Mouse (Mus musculus) stomach, postnatal 0 days (tissue): Measurements from ENCODE around the gene Ppp1ca. TPM values are rescaled to one million over a fixed set of nuclear protein-coding genes. Genes with fewer than 3 reads are reported as not detected.

Experiments used
- ATAC-seq: fragments of 200-750 bp; cut with Nextera tagmentation; 2 replicates; pipeline ENCODE4 v1.8.0; 2017; ENCODE audit not compliant: low FRiP score, low TSS enrichment
- DNase-seq: peaks from one replicate; pipeline ENCODE4 v3.0.0-alpha.2; 2016; ENCODE audit warnings: low spot score
- H3K27ac ChIP-seq: fragments of 300-500 bp; sonication (generic); replicated peaks from 2 replicates; pipeline ENCODE4 v1.5.1; 2014; ENCODE audit warnings: mild to moderate bottlenecking, control low read depth
- H3K27me3 ChIP-seq: fragments of 300-500 bp; sonication (generic); 2 replicates; pipeline ENCODE4 v1.6.1; 2014; ENCODE audit warnings: low read length; ENCODE audit not compliant: control insufficient read depth, insufficient read depth
- H3K36me3 ChIP-seq: fragments of 300-500 bp; sonication (generic); 2 replicates; pipeline ENCODE4 v1.6.1; 2014; ENCODE audit warnings: low read length, mixed read lengths; ENCODE audit not compliant: control insufficient read depth, insufficient read depth
- H3K4me1 ChIP-seq: fragments of 300-500 bp; sonication (generic); replicated peaks from 2 replicates; pipeline ENCODE4 v1.6.1; 2014; ENCODE audit warnings: antibody characterized with exemption; ENCODE audit not compliant: control insufficient read depth, insufficient read depth
- H3K4me2 ChIP-seq: fragments of 300-500 bp; sonication (generic); replicated peaks from 2 replicates; pipeline ENCODE4 v1.6.1; 2014; ENCODE audit warnings: low read depth, mild to moderate bottlenecking, control low read depth, moderate library complexity
- H3K4me3 ChIP-seq: fragments of 300-500 bp; sonication (generic); 2 replicates; pipeline ENCODE4 v1.5.1; 2014; ENCODE audit warnings: low read depth, low read length, control low read depth
- H3K9ac ChIP-seq: fragments of 300-500 bp; sonication (generic); 2 replicates; pipeline ENCODE4 v1.6.1; 2014; ENCODE audit warnings: mild to moderate bottlenecking, low read length, control low read depth, mixed read lengths
- H3K9me3 ChIP-seq: fragments of 300-500 bp; sonication (generic); 2 replicates; pipeline ENCODE4 v1.6.1; 2016; ENCODE audit warnings: low read length; ENCODE audit not compliant: control insufficient read depth
- CTCF ChIP-seq: IDR thresholded peaks from 2 replicates; pipeline ENCODE4 v1.5.1; 2016; ENCODE audit warnings: antibody characterized with exemption, low read depth, mild to moderate bottlenecking, moderate library complexity
- EP300 ChIP-seq: optimal IDR thresholded peaks from 2 replicates; pipeline ENCODE3; 2016; ENCODE audit warnings: antibody characterized with exemption
- WGBS: fragments of 180-500 bp; shearing (Covaris S2); extraction: QIAGEN DNeasy Blood & Tissue Kit; methylation state at CpG from one replicate; pipeline ENCODE4 v1.1.7; 2014; 5-methylcytosine and 5-hydroxymethylcytosine counted together
- polyA plus RNA-seq: library from polyadenylated mRNA; unstranded; fragments of >200 nt; fragmentation: Nextera tagmentation; extraction: Ambion mirVana; gene quantifications from 2 replicates; pipeline ENCODE4 v1.2.1, GENCODE M21; 2015

Ppp1ca gene
- polyA plus RNA-seq, 1 experiment from 2014 or later: 497 TPM

DNA sequence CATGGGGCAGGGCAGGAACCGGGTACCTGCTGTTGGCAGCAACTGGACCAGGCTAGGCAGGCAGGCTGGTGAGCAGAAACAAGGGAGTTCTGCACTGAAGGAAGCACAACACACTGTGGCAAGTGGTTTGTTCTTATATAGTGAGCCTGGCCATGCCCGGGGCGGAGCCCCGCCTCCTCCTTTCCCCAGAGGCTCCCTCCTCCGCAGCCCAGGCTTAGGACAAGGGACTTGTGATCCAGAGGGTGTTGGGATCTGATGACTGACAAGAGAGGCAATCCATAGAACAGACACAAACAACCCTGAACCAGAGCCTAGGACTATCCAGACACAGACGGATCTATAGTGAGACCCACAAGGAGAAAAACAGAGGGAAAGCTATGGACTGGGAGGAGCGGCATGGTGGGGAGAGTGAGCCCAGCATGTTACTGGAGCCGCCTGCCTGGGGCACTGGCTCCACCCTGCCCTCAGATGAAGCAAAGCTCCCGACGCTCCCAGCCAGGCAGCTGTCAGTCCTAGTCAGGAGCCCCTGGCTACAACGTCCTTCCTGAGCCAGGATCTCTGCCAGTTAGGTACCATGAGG, 16.4 kb upstream of the Ppp1ca start, which contains the start of gene Carns1:
TSS of gene Carns1 (minus strand) at position 112 of the 580 bp plus-strand sequence.
- Histone ChIP-seq H3K4me1 (peaks cover 5% of the 10 kb centered on the region; the same call in 1 of the 2 replicates), H3K27ac (peak within 1 kb of the TSS; percentile 18; the same call in 1 of the 2 replicates), H3K9ac (peak within 1 kb of the TSS; percentile 47), H3K36me3 (no peaks in the 10 kb centered on the region), H3K9me3 (no peaks in the 10 kb centered on the region), H3K4me2 (peak within 1 kb of the TSS; percentile 51), H3K4me3 (peak within 1 kb of the TSS; percentile 17; the same call in 1 of the 2 replicates), H3K27me3 (no peaks in the 10 kb centered on the region)
- DNase-seq (peak; percentile 73), ATAC-seq (peak; percentile 70)
- 8% methylated on average over 11 of the region's 11 CpGs for WGBS
- TF ChIP-seq CTCF: no peak
- no peak for TF ChIP-seq EP300

DNA sequence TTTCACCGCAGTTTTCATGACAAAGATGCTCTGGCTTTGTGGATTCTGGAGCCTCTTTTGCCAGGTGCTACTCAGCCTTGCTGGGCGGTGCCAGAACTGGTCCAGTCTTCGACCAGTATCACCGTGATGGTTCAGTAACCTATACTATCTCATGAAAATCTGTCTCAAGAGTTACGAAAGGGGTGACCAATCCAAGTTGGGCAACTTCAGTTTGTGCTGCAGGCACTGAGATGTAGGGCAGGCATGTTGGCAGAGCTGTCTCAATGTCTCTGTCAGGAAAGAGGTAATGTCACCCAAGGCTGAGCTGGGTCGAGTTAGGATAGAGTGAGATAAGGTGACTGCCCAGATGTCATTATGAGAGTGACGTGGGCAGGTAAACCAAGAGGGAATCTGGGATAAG, 11.5 kb upstream of the Ppp1ca start:
- Histone ChIP-seq H3K27ac (no peak overlapping the region), H3K4me3 (no peak overlapping the region), H3K9ac (no peak overlapping the region), H3K4me2 (no peak overlapping the region), H3K27me3 (no peaks in the 10 kb centered on the region), H3K36me3 (no peaks in the 10 kb centered on the region), H3K9me3 (no peaks in the 10 kb centered on the region), H3K4me1 (peaks cover 2% of the 10 kb centered on the region; the same call in 1 of the 2 replicates)
- DNase-seq (no peak), ATAC-seq (no peak)
- TF ChIP-seq CTCF (no peak), EP300 (no peak)
- 86% methylated on average over 7 of the region's 7 CpGs for WGBS

DNA sequence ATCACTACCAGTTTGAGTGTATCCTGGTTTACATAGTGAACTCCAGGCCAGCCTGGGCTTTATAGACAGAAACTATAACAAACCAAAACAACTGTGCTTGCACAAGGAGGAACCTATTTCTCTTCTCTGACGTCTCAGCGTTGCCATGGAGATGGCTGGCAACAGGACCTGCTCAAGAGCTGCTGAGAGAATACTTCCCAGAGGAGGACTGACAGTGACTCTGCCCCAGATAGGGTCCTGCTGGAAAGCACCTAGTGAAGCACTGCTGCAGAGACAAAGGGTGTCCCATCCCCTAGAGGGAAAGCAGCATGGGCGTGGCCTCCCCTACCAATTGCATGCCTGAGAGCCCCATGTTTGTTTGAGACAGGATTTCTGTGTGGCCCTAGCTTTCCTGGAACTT, 10.0 kb upstream of the Ppp1ca start:
- no peak overlapping the region for H3K4me3 ChIP-seq
- no peaks in the 10 kb centered on the region for H3K4me1 ChIP-seq
- DNase-seq (peak; percentile 72), ATAC-seq (peak; percentile 74)
- no peak overlapping the region for H3K9ac ChIP-seq
- WGBS: 26% methylated on average over 3 of the region's 3 CpGs
- no peaks in the 10 kb centered on the region for H3K27me3 ChIP-seq
- H3K9me3 ChIP-seq: no peaks in the 10 kb centered on the region
- no peak overlapping the region for H3K27ac ChIP-seq
- H3K36me3 ChIP-seq: no peaks in the 10 kb centered on the region
- H3K4me2 ChIP-seq: no peak overlapping the region
- TF ChIP-seq EP300: no peak
- no peak for TF ChIP-seq CTCF

DNA sequence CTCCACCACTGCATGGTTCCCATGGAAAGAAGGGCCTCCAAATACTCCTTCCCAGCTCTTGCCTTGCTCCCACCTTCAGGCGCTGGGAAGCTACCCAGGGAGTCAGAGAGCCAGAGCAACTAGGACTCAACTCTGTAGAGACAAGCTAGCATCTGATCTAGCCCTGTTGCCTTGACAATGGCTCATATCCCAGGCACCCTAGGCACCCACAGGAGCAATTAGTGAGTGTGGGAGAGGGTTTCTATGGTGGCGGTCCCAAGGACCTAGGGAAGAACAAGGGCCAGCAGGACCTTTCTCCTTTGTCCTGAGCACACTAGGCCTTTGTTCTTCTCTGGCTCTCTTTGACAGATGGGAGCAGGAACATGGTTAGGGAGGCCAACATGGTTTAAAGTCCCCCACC, 8.2 kb upstream of the Ppp1ca start:
- H3K9ac ChIP-seq: no peak overlapping the region
- no peak for ATAC-seq
- H3K4me3 ChIP-seq: no peak overlapping the region
- no peaks in the 10 kb centered on the region for H3K36me3 ChIP-seq
- H3K27ac ChIP-seq: no peak overlapping the region
- H3K4me2 ChIP-seq: no peak overlapping the region
- no peak for DNase-seq
- no peaks in the 10 kb centered on the region for H3K9me3 ChIP-seq
- H3K27me3 ChIP-seq: no peaks in the 10 kb centered on the region
- no peaks in the 10 kb centered on the region for H3K4me1 ChIP-seq
- TF ChIP-seq EP300 (no peak), CTCF (no peak)
- WGBS: 87% methylated on average over 2 of the region's 2 CpGs

DNA sequence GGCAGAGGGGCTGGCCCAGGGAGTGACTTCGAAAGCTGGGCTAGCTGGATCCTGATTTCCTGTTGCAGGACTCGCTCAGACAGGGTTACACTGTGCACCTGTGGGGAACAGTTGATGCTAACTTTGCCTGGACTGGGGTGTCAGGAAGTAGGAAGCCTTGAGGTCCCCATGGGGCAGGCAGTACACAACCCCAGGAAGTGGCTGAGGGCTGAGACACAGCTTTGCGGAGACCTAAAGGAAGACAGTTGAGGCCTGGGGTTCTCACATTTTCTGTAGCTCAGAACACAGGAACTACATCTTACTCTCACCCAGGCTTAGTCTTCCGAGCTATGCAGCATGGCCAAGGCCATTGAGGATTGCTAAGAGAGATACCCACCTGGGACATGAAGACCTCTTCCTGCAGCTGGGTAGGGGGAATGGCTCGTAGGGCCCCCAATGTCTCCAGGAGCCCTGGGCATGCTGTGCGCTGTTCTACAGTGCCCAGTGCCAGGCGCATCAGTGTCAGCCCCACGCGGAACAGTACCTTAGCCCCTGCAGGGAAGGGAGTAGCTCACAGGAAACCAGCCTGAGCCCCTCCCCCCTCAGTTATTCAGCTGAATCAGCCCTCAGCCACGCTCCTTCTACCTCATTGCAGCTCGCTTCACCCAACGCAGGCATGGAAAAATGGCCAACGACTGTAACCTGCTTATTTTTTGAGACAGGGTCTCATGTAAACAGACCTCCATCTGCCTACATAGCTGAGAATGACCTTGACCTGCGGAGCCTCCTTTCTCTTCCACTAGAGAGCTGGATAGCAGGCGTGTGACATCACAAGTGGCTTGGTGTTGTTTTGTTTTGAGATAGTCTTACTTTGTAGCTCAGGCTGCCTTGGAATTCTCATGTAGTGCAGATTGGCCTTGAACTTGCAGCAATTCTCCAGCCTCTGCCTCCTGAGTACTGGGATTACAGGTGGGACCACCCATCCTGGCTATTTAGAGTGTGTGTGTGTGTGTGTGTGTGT, 6.6 kb upstream of the Ppp1ca start:
- Histone ChIP-seq H3K9ac (no peak overlapping the region), H3K4me2 (no peak overlapping the region), H3K27ac (no peak overlapping the region), H3K4me3 (no peak overlapping the region), H3K4me1 (no peaks in the 10 kb centered on the region), H3K36me3 (no peaks in the 10 kb centered on the region), H3K9me3 (no peaks in the 10 kb centered on the region), H3K27me3 (no peaks in the 10 kb centered on the region)
- no peak for DNase-seq
- 0 out of 2 replicates have a peak, but pooled peaks have one; percentile 7 for ATAC-seq
- WGBS: 47% methylated on average over 15 of the region's 15 CpGs
- TF ChIP-seq CTCF: no peak
- TF ChIP-seq EP300: no peak
